19 mouse cellular contexts compared by ENCODE assay signal in genomic region chrX:75871855-75872254, GRCm38 (mm10). TPM values are rescaled to one million over a fixed set of nuclear protein-coding genes. Genes with fewer than 3 reads are reported as not detected.
A peak's percentile ranks its signal among the peaks of the same experiment; 100 is the strongest.
DNase-seq lines count a peak whose midpoint lies in the region; ATAC-seq and TF ChIP-seq lines count a peak whose summit lies in the region.
"Had no signal": no experiment of that assay in that cellular context is flagged by ENCODE, and none has a peak within 500 bp of the region (broad histone marks: within the 10 kb centered on the region; RNA-seq: fewer than 3 reads in every experiment).

No protein-coding gene starts in this region.

- H3K27ac ChIP-seq in heart, adult 2 months: no peak overlapping the region
- no peak overlapping the region for H3K27ac ChIP-seq in heart, embryonic 10.5 days
- H3K27ac ChIP-seq in liver, postnatal 0 days (ENCODE audit: low read depth): no peak overlapping the region
- H3K27ac ChIP-seq: hindbrain, embryonic 10.5 days; limb, embryonic 15.5 days; neural tube, embryonic 13.5 days had no signal

- WGBS in heart, adult 2 months: 76% methylated on average over 2 of the region's 2 CpGs
- WGBS in heart, embryonic 10.5 days: 82% methylated on average over 2 of the region's 2 CpGs
- WGBS in liver, postnatal 0 days (ENCODE audit: insufficient replicate concordance): 69% methylated on average over 2 of the region's 2 CpGs

- intact Hi-C loops in heart, adult 2 months (cut with DNase I): loop anchor here (5.0 to 10.0 kb wide), 3 partner anchors 40 to 253 kb away; no protein-coding TSS in a partner anchor

- no peaks in the 10 kb centered on the region; the same call in 1 of the 2 replicates for H3K4me1 ChIP-seq in heart, adult 2 months (ENCODE audit: control insufficient read depth, insufficient read depth, low read length)
- no peaks in the 10 kb centered on the region for H3K4me1 ChIP-seq in heart, embryonic 10.5 days
- H3K4me1 ChIP-seq in liver, postnatal 0 days (ENCODE audit: insufficient read depth): no peaks in the 10 kb centered on the region
- H3K4me1 ChIP-seq: hindbrain, embryonic 10.5 days; limb, embryonic 15.5 days had no signal

- H3K9me3 ChIP-seq in heart, embryonic 10.5 days: no peaks in the 10 kb centered on the region
- no peaks in the 10 kb centered on the region for H3K9me3 ChIP-seq in liver, postnatal 0 days (ENCODE audit: low read length)
- H3K9me3 ChIP-seq: hindbrain, embryonic 10.5 days; limb, embryonic 15.5 days; neural tube, embryonic 13.5 days had no signal

- peak; percentile 54 for TF ChIP-seq CTCF in heart, adult 2 months (IDR thresholded peaks at IDR 0.05)
- peak; percentile 16; the same call in 1 of the 2 replicates for TF ChIP-seq CTCF in liver, postnatal 0 days (IDR thresholded peaks at IDR 0.05; ENCODE audit: low read depth)

- no peaks in the 10 kb centered on the region for H3K27me3 ChIP-seq in heart, adult 2 months (ENCODE audit: control insufficient read depth, insufficient read depth, low read length)
- H3K27me3 ChIP-seq in heart, embryonic 10.5 days (ENCODE audit: insufficient read depth, poor library complexity, severe bottlenecking): peaks cover 12% of the 10 kb centered on the region; the same call in 1 of the 2 replicates
- H3K27me3 ChIP-seq in liver, postnatal 0 days (ENCODE audit: insufficient read depth, low read length): no peaks in the 10 kb centered on the region
- H3K27me3 ChIP-seq: neural tube, embryonic 13.5 days had no signal

- no peak for TF ChIP-seq EP300 in heart, adult 2 months (IDR thresholded peaks at IDR 0.05; ENCODE audit: insufficient read depth, low read depth, low read length)
- TF ChIP-seq EP300 in liver, postnatal 0 days (IDR thresholded peaks at IDR 0.05; ENCODE audit: low read depth): no peak

- no peaks in the 10 kb centered on the region for H3K79me2 ChIP-seq in heart, adult 2 months (replicated peaks; ENCODE audit: control insufficient read depth, insufficient read depth, low read length)

- no peak for ATAC-seq in liver, postnatal 0 days
- ATAC-seq in common myeloid progenitor, adult 5-6 weeks (replicated peaks; ENCODE audit: low read depth, poor library complexity, severe bottlenecking): 0 out of 2 replicates have a peak, but pooled peaks have one; percentile 20

- peaks cover 1% of the 10 kb centered on the region; the same call in 1 of the 2 replicates for H3K36me3 ChIP-seq in heart, adult 2 months (ENCODE audit: control insufficient read depth, insufficient read depth, low read length)
- H3K36me3 ChIP-seq in heart, embryonic 10.5 days: no peaks in the 10 kb centered on the region
- H3K36me3 ChIP-seq in liver, postnatal 0 days (replicated peaks; ENCODE audit: insufficient read depth, low read length): no peaks in the 10 kb centered on the region
- H3K36me3 ChIP-seq: hindbrain, embryonic 10.5 days; limb, embryonic 15.5 days; neural tube, embryonic 13.5 days had no signal

- H3K4me3 ChIP-seq in heart, adult 2 months: no peak overlapping the region
- H3K4me3 ChIP-seq in heart, embryonic 10.5 days: no peak overlapping the region
- no peak overlapping the region for H3K4me3 ChIP-seq in liver, postnatal 0 days (ENCODE audit: low read depth, low read length)
- H3K4me3 ChIP-seq: hindbrain, embryonic 10.5 days; limb, embryonic 15.5 days; neural tube, embryonic 13.5 days had no signal

- H3K4me2 ChIP-seq in liver, postnatal 0 days (ENCODE audit: low read depth, low read length): no peak overlapping the region
- H3K4me2 ChIP-seq: limb, embryonic 15.5 days; neural tube, embryonic 13.5 days had no signal

- H3K9ac ChIP-seq in heart, adult 2 months (ENCODE audit: low read depth, low read length): no peak overlapping the region
- H3K9ac ChIP-seq in liver, postnatal 0 days (replicated peaks): no peak overlapping the region
- H3K9ac ChIP-seq: limb, embryonic 15.5 days; neural tube, embryonic 13.5 days had no signal

- no peak for TF ChIP-seq POLR2A in heart, adult 2 months (IDR thresholded peaks at IDR 0.05; ENCODE audit: insufficient read depth, low read depth, low read length)

- no peak for DNase-seq in heart, adult 2 months
- no peak for DNase-seq in heart, embryonic 10.5 days (ENCODE audit: low spot score)
- no peak for DNase-seq in liver, postnatal 0 days
- DNase-seq in liver (no peak), A20 (ENCODE audit: low read depth, low spot score) (peak; percentile 27)
- no peak for DNase-seq in kidney, postnatal 4 days
- DNase-seq in cerebellum, adult 11-12 months: no peak
- DNase-seq: adrenal gland, postnatal 14 days; cerebellum, adult 9-10 months; gastrocnemius, postnatal 10 days; heart, adult 18-20 months; kidney, adult 9 months; lung, postnatal 4 days; spleen, adult 18-20 months; thymus, postnatal 4 days had no signal

RNA-seq across cellular contexts. Expression of gene Pls3, which starts 3.1 kb away (rescaled TPM):
- total RNA-seq in heart, adult 2 months (2021): 10 to 100 TPM; 39.9 to 44.7 TPM
- 13.5 and 34.5 TPM in 2 replicates for polyA plus RNA-seq in heart, adult 2 months (2012; rRNA removed)
- 79.5 and 113 TPM in 2 replicates for polyA plus RNA-seq in heart, embryonic 10.5 days (2016; fragmentation: Nextera tagmentation; extraction: Ambion mirVana)
- polyA plus RNA-seq in liver, postnatal 0 days (2015; fragmentation: Nextera tagmentation; extraction: Ambion mirVana): 4.1 and 4.4 TPM in 2 replicates
- total RNA-seq in common myeloid progenitor, adult 5-6 weeks (2017): 3.7 TPM in 2 replicates
